Mouse (Mus musculus): ENCODE measurements at regions not wholly inside any gene's neighbourhood (a gene's known extent, or its start where the extent isn't known, plus 50 kb on each side); places are given as distances from the start of the nearest gene placed in this dataset.

DNA sequence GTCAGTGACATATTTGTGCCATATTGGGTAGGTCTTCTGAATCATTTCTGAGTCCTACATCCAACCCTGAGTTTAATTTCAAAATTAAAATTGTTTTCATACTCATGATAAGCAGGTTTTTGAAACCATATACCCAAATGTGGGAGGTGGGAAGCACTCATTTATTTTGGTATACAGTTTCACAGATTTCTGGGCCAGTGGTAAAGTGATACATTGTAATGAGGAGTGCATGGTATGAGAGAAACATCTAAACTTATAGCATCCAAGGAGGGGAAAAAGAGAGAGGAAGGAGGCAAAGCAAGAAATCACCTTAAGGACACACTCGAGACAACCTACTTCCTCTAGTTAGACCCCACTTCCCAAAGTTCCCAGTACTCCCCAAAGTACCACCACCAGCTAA, 157.6 kb downstream of the Mreg start:
- intact Hi-C loops (cut with DNase I) = no loop called here
- no peak for DNase-seq (ENCODE audit: low spot score in 2 of 2)

DNA sequence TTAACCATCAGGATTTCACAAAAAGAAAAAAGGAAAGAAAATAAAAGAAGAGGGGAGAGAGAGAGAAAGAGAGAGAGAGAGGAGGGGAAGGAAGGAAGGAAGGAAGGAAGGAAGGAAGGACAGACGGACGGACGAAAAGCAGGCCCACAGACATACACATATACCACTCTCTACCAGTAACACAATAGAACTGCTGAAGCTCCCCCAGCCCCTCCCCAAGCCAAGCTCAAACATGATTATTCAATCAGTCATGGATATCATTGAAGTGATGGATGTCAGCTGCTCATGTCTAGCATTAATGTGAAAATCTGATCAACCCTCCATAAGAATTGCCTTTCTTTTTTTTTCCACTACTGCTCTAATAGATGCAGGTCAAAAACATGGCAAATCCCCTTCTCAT, 161.2 kb downstream of the Mreg start:
- intact Hi-C loops (cut with DNase I) = no loop called here
- DNase-seq (ENCODE audit: low spot score in 2 of 2) = no peak

DNA sequence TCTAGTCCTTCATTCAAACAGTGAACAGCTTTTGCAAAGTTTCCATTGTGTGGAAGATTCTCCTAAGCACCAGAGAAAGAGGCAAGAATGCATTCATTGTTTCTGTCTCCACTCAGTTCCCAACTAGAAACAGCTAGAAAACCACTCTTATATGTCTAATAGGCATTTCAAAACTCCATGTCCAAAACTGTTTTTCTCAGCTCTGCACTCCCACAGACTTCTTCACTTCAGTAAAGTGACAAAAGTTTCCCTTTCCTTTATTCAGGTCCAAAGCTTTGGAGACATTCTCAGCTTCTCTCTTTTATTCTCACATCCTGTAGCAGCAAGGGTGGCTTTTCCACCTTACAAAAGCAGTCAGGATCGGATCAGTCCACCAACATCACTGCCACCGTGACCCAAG, 166.0 kb downstream of the Mreg start:
- intact Hi-C loops (cut with DNase I) = no loop called here
- DNase-seq (ENCODE audit: low spot score in 2 of 2) = no peak

DNA sequence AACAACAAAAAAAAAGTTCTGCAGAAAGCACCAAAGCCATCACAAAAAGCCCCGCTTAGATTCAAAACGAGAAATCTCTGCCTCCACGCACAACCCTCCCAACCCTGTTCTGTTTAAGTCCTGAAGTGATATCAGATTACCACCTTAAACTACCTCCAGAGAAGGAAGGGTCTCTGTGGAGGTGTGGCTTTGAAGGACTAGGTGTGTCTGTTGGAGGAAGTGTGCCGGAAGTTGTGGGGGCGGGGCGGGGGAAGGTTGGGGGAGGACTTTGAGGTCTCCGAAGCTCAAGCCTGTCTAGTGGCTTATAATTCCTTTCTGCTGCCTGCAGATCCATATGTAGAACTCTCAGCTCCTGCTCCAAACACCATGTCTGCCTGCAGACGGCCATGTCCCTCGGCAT, 173.6 kb downstream of the Mreg start:
- no peak for DNase-seq (ENCODE audit: low spot score in 2 of 2)
- intact Hi-C loops (cut with DNase I) = no loop called here

DNA sequence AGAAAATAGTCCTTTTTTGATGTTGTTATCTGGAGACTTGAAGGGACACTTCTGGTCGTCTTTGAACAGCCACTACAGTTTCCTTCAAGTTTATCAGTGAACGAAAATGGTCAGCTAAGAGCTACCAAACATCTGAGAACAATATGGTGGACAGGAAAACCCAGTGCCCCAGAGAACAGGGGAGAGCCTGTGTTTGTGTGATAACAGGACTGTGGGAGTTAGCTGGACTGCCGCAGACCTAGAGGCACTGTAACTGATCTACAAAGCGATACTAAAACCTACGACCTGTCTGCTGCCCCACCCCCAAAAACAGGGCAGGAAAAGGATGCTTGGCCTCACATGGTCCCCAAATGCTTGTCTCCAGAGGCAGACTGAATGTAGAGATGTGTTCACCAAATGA, 175.5 kb downstream of the Mreg start:
- no peak for DNase-seq (ENCODE audit: low spot score in 2 of 2)
- intact Hi-C loops (cut with DNase I) = no loop called here

DNA sequence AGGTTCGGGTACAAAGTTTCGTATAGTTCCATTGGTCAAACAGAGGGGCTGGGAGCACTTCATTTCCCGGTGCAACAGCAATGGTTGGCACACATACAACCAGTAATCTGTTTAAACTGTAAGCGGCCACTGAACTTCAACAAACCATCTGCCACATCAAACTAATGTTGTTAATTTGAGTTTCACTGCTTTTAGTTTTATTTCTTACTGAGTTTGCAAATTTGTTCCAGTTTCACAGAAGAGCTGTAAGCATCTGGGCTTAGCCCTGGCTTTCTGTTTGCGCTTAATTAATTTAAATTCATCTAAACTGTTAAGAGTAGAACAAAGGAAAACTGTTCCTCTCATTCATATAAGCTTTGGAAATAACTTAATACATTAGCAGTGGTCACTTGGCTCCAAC, 176.0 kb downstream of the Mreg start:
- intact Hi-C loops (cut with DNase I) = no loop called here
- DNase-seq (ENCODE audit: low spot score in 2 of 2) = no peak

DNA sequence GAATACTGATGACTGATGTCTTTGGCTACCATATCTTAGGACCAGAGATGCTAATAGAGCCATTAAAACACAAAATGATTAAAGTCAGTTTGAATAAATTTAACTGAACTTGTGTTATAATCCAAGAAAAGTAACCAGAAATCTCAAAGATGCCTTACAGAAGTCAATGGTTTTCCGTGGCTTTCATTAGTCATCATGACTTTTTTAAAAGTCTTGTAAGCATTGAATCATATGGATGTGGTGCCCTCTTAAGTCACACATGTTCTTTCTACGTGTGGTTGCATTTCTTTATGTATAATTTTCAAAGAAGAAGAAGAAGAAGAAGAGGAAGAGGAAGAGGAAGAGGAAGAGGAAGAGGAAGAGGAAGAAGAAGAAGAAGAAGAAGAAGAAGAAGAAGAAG, 178.2 kb downstream of the Mreg start:
- no peak for DNase-seq (ENCODE audit: low spot score in 2 of 2)
- intact Hi-C loops (cut with DNase I) = no loop called here

DNA sequence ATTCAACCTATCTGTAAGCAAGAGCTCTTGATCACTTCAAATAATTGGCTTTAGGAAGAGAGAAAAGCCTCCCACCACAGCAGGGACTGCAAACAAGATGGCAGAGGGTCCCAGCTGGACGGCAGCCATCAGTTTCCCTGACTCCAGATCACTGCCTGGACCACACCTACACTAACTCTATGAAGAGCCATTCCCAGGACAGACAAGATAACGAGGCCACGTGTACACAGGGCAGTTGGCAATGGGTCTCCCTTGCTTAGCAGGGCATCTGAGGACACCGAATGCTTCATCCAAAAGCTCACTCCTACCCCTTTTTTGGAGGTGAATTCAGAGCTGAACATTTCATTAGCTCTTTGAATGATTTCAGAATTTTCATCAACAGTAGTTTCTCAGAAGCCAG, 179.9 kb downstream of the Mreg start:
- no peak for DNase-seq (ENCODE audit: low spot score in 2 of 2)
- intact Hi-C loops (cut with DNase I) = no loop called here

DNA sequence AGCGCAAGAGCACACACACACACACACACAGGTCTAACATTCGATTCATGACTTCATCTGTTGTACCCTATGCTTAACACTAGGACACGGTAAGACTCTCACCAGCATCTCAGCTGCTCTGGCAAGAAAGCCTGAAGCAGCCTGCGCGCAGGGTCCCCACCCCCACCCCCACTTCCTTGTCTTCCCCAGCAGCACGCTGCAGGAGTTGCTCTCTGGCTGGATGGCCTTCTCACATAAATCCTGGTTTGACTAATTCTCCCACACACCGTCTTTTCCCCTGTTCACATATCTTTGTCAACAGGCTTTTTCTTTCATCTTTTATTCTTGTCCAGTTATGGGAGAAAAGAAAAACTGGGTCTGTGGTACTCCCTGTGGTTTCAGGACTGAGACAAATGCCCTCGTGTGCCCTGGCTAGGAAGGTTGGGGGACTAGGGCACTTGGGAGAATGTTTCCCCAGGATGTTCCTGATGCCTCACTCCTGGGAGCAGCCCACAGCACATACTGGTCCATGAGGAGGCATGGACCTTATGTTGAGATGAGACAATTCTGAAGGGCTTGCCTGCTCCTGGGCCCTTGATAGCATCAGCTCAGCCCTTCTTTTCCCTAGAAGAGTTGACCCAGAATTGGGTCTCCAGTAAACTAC, 181.2 kb downstream of the Mreg start:
- no peak for DNase-seq (ENCODE audit: low spot score in 2 of 2)
- intact Hi-C loops (cut with DNase I) = no loop called here

DNA sequence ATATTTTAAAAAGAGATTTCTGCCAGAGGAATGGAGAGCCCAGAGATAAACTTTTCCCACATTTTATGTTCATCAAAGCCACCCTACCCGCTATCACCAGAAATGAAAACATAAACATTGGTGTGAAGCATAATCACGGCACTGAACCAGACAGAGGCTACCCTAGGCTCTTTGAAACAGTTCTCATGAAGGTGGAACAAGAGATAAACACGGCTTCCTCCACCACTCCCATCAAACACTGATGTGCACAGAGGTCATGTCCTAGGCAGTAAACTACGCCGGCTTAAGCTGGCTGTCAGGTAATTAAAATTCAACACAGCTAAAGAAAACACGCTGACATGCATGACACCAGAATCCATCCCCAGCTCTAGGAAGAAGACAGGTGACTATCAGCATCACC, 182.5 kb downstream of the Mreg start:
- DNase-seq (ENCODE audit: low spot score in 2 of 2) = no peak
- intact Hi-C loops (cut with DNase I) = no loop called here

DNA sequence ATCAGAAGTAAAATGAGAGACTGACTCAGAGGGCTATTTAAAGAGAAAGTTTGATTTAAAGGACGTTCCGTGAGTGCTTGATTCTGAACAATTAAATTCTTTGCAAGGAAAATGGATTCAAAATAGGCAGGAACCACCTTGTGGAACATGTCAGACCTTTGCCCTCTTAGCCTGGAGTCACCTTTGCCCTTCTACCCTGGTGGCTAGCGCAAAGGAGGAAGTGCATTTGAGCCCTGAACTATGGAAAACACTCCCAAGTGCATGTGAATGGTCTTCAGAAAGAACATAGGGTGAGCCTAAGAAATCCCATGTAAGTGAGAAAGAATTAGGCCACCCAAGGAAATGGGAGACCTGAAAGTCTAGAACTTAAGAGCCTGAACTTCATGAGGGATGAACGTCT, 185.2 kb downstream of the Mreg start:
- no peak for DNase-seq (ENCODE audit: low spot score in 2 of 2)
- intact Hi-C loops (cut with DNase I) = no loop called here

DNA sequence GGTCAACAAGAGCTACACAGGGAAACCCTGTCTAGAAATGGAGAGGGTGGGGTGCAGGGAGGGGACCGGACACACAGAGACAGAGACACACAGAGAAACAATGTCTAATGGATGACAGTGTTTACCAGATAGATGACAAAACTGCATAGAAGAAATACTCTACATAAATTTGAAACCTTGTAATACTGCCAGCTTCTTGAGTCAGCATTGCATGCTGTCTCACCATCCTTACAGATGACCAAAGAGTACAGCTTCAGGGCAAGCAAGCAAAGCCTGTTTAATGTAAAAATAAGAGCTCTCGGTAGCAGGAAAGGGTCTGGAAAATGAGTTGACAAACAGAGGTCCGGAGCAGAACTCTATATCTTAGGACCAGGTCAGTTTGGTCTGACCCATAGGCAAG, 189.5 kb downstream of the Mreg start:
- intact Hi-C loops (cut with DNase I) = no loop called here
- no peak for DNase-seq (ENCODE audit: low spot score in 2 of 2)

DNA sequence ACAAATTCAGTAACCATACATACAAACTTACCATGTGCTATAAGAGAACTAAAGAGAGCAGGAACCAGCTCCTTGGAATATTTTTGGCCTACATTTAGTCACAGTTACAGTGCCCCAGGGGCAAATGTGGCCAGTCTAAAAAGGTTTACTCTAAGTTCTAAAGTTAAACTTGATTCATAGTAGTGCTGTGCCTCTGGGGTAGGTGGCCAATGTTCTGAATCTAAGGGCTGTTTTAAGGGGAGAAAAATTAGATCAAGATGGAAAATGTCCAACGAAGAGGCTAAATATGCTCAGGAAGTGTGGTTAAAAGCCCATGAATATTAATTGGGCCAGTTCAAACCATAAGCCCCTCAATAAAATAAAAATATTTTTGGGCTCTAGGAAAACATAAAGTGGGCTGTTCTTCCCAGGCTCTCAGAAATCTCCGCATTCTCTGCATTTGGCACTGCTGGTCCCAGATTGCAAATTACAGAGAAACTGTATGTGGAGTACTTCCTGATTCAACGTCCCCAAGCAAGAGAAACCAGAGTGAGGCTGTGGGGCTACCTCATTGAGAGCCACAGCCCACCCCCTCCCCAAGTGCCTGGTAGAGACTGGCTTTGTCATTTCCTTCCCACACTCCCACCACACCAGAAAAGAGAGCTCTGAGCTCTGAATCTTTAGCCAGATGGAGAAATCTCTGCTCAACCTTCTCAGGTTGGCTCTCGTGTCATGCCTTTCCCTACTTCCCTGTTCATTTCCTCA, 193.5 kb downstream of the Mreg start:
- no peak for DNase-seq (ENCODE audit: low spot score in 2 of 2)
- intact Hi-C loops (cut with DNase I) = no loop called here

DNA sequence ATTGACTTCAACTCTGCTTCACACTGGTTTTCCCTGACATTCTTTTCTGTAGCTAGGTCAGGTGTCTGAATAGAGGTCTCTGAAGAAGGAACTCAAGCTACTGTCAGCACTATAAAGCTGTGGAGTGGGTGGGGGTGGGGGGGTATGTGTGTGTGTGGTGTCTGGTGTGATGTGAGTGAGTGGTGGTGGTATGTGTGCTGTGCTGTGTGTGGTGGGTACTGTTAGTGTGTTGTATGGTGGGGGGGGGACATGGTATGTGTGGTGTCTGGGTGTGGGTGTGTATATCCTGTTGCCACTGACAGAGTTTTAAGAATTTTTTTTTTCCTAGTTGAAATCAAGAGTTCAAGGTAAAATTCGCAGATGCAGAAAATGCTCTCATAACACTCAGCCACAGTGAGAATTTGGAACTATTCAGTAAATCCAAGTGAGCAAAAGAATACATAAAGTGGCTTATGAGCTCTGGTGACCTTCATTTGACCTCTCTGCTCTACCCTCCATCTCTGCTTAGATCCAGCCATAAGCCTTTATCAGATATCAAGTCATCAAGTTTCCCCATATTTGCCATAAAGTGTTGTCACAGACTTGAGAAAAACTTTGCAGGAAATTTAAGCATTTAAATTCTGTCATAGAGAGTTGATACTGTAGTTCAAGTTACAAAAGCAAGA, 194.2 kb downstream of the Mreg start:
- DNase-seq (ENCODE audit: low spot score in 2 of 2) = no peak

DNA sequence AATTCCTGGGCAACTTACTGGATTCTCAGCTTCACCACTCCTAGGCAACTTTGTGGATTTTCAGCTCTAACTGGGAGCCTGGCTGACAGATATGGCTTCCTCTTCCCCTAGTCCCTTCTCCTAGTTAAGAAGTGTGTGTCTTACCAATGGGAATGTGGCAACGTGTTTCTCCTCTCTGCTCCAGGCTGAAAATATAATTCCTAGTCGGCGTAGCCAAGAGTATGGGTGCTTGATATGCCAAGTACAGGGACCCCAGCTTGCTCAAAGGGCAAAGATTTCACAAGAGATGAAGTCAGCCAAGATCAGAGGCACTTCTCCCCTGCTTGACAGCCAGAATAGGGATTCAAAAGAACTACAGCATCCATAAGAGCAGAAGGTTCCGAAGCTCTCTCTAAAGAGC, 196.6 kb downstream of the Mreg start:
- no peak for DNase-seq (ENCODE audit: low spot score in 2 of 2)
- intact Hi-C loops (cut with DNase I) = no loop called here

More for the DNA sequence above, 194.2 kb downstream of the Mreg start:
- intact Hi-C loops (cut with DNase I) = no loop called here

DNA sequence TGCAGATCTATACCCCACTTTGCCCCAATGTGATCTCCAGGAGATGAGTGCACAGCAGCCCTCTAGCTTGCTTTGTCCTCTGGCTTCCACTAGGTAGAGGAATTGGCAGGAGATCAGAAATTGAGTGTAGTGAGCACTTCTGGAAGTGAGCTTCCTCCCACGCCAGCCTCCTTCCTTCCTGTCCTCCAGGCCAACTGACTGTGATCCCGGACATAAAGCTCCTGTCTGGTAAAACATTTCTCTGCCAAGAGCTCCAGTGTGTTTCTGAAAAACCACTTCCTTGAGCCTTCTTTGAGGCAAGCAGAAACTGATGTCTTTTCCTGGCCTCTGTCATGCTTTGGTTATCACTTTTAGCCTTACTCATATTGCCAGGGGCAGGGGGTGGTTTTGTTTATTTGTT, 197.5 kb downstream of the Mreg start:
- no peak for DNase-seq (ENCODE audit: low spot score in 2 of 2)
- intact Hi-C loops (cut with DNase I) = no loop called here

DNA sequence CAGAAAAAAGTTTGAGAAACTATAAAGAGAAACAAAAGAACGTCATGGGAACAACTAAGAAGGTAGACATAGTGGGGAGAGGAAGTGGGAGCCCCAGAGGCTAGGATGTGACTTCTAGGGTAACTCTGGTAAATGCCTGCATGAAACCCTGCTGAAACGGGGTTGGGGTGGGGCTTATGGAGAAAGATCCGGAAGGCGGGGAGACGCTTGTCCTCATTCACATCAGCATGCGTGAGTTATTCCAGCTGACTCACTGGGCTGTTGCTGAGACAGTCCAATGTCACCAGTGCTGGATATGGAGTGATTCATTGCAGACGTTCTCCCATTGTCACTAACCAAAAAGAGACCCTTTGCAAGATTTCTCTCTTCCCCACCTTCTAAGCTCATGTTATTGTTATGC, 198.2 kb downstream of the Mreg start:
- DNase-seq (ENCODE audit: low spot score in 2 of 2) = no peak
- intact Hi-C loops (cut with DNase I) = no loop called here

DNA sequence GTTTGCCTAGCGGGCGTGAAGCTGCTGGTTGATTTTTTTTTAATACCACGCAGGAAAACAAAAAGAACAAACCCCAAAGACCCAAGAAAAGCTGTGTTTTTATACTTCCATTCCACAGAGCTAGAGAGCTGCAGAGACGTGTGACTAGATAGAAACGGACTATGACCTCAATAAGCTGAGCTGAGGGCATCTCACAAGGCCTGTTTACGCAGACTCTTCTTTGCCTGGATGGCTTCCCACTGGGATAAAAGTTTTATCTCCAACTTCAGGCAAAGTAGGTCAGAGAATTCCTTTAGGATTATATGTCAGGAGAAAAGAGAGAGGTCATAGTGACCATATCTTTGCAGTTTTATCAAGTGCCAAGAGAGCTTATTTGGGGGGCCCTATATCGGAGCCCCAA, 199.4 kb downstream of the Mreg start:
- intact Hi-C loops (cut with DNase I) = no loop called here

DNA sequence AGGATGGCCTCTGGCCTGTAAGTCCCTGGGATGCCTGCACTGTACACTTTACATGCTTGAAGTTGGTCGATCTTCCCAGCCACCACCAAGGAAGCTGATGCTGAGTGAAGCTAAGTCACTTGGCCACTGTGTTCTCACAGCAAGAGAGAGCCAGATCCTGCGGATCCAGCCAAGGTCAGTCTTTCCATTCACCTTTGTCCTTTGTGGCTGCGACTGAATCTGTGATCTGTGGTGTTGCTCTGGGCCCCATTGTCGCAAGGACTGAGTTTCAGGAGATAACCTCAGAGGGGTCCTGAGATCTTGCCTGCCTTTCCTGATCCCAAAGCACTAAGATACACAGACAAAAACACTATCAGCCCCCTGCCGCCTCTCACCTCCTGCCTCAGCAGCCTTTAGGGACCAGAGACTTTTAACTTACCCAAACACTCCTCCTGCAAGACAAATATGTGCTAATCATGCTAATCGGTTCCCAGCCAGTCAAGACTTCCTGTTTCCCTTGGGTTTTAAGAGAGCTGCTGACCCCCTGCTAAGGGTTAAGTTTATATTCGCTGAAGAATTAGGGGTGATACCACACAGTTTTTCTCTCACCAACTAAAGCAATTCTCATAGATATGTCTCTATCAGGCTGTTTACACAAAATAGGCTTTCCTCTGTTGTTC, 202.7 kb downstream of the Mreg start:
- DNase-seq (ENCODE audit: low spot score in 2 of 2) = no peak
- intact Hi-C loops (cut with DNase I) = no loop called here

More for the DNA sequence above, 199.4 kb downstream of the Mreg start:
- no peak for DNase-seq (ENCODE audit: low spot score in 2 of 2)

DNA sequence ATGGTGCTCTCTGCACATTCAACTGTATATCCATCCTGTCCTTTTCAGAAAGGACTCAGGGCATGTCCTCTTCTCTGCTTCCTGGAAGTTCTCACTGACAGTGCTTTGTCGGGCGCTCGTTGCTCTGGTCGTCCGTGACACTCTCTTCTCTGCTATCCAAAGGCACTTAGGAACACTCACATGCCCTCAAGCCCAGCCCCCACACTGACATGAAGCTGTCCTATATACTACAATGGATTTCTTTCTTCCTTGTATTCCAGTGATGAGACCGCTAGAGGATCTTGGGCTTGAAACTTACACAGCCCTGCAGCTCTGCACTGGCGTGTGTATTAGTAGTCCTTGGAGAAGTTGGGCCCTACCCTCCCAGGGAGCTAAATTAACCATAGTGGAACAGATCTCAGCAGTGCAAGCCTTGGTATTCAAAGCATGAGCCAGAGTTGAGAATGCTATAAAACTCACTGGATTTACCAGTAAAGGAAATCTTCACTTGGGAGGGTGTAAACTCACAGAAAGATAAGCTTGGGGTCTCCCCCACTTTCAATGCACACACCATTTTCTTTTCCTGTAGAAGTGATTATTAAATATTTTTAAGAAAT, 205.3 kb downstream of the Mreg start:
- intact Hi-C loops (cut with DNase I) = no loop called here
- DNase-seq (ENCODE audit: low spot score in 2 of 2) = no peak
